Mouse (Mus musculus): ENCODE results near the gene Gm10563. TPM values are rescaled to one million over a fixed set of nuclear protein-coding genes. Genes with fewer than 3 reads are reported as not detected.

Gm10563 gene
- polyA plus RNA-seq, 2 experiments: not detected

DNA sequence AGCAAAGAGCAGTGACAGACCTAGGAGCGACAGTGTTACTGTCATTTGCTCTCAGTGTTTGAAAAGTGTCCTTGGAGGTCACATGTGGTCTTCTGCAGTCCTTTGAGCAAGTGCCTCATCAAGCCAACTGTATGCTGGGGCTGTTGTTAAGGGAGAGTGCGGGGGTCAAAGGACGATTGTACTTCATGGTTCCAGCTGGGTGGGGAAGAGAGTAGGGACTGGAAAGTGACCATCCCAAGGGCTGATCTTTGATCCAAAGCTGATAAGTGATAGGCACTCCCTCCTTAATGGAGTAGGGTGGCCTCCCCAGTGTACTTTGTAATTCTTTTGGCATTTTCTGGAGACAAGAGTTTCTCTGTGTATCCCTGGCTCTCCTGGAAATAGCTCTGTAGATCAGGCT, 33.3 kb downstream of the Gm10563 start:
- H3K4me2 ChIP-seq (ENCODE audit: low read depth): no peak overlapping the region
- ATAC-seq (ENCODE audit: insufficient read depth): no peak
- no peaks in the 10 kb centered on the region for H3K27me3 ChIP-seq (ENCODE audit: control insufficient read depth, insufficient read depth, low read length)
- H3K36me3 ChIP-seq (replicated peaks; ENCODE audit: control insufficient read depth, insufficient read depth, low read depth): peaks cover 41% of the 10 kb centered on the region
- no peaks in the 10 kb centered on the region for H3K4me1 ChIP-seq (replicated peaks; ENCODE audit: control insufficient read depth in 2 of 2, insufficient read depth in 2 of 2, low read length in 1 of 2)
- DNase-seq (ENCODE audit: low read depth in 3 of 3, low spot score in 3 of 3): no peak
- no peak overlapping the region for H3K27ac ChIP-seq
- 75% methylated on average over 3 of the region's 3 CpGs for WGBS (ENCODE audit: insufficient replicate concordance)
- no peak for TF ChIP-seq EP300 (IDR thresholded peaks at IDR 0.05; ENCODE audit: low read depth)
- no peak for TF ChIP-seq CTCF (IDR thresholded peaks at IDR 0.05; ENCODE audit: low read depth)
- no peaks in the 10 kb centered on the region for H3K9me3 ChIP-seq (ENCODE audit: control insufficient read depth, low read length)
- H3K9ac ChIP-seq (replicated peaks): no peak overlapping the region
- no peak overlapping the region for H3K4me3 ChIP-seq (ENCODE audit: insufficient read depth in 1 of 2, low read depth in 2 of 2, low read length in 2 of 2)

GRCm38 (mm10) chr4:155606825-155607224, 38.4 kb downstream of the Gm10563 start:
- Histone ChIP-seq H3K9ac (replicated peaks) (no peak overlapping the region), H3K4me1 (replicated peaks; ENCODE audit: control insufficient read depth in 2 of 2, insufficient read depth in 2 of 2, low read length in 1 of 2) (peaks cover 10 to 12% of the 10 kb centered on the region in 2 experiments), H3K27ac (no peak overlapping the region), H3K4me3 (ENCODE audit: insufficient read depth in 1 of 2, low read depth in 2 of 2, low read length in 2 of 2) (no peak overlapping the region), H3K4me2 (ENCODE audit: low read depth) (no peak overlapping the region), H3K9me3 (ENCODE audit: control insufficient read depth, low read length) (no peaks in the 10 kb centered on the region), H3K36me3 (replicated peaks; ENCODE audit: control insufficient read depth, insufficient read depth, low read depth) (peaks cover 12% of the 10 kb centered on the region), H3K27me3 (ENCODE audit: control insufficient read depth, insufficient read depth, low read length) (no peaks in the 10 kb centered on the region)
- DNase-seq (ENCODE audit: low read depth in 3 of 3, low spot score in 3 of 3) (no peak), ATAC-seq (ENCODE audit: insufficient read depth) (no peak)
- 79% methylated on average over 2 of the region's 2 CpGs for WGBS (ENCODE audit: insufficient replicate concordance)
- no peak for TF ChIP-seq EP300 (IDR thresholded peaks at IDR 0.05; ENCODE audit: low read depth)
- no peak for TF ChIP-seq CTCF (IDR thresholded peaks at IDR 0.05; ENCODE audit: low read depth)

GRCm38 (mm10) chr4:155605132-155605531, 40.1 kb downstream of the Gm10563 start:
- WGBS (ENCODE audit: insufficient replicate concordance): 74% methylated on average over 4 of the region's 4 CpGs
- Histone ChIP-seq H3K9me3 (ENCODE audit: control insufficient read depth, low read length) (no peaks in the 10 kb centered on the region), H3K4me2 (ENCODE audit: low read depth) (no peak overlapping the region), H3K36me3 (replicated peaks; ENCODE audit: control insufficient read depth, insufficient read depth, low read depth) (peaks cover 5% of the 10 kb centered on the region), H3K9ac (replicated peaks) (no peak overlapping the region), H3K27me3 (ENCODE audit: control insufficient read depth, insufficient read depth, low read length) (no peaks in the 10 kb centered on the region), H3K4me3 (ENCODE audit: insufficient read depth in 1 of 2, low read depth in 2 of 2, low read length in 2 of 2) (no peak overlapping the region), H3K4me1 (replicated peaks; ENCODE audit: control insufficient read depth in 2 of 2, insufficient read depth in 2 of 2, low read length in 1 of 2) (peaks cover 14 to 17% of the 10 kb centered on the region in 2 experiments), H3K27ac (no peak overlapping the region)
- DNase-seq (ENCODE audit: low read depth in 3 of 3, low spot score in 3 of 3): no peak
- TF ChIP-seq CTCF (IDR thresholded peaks at IDR 0.05; ENCODE audit: low read depth) (no peak), EP300 (IDR thresholded peaks at IDR 0.05; ENCODE audit: low read depth) (no peak)
- ATAC-seq (ENCODE audit: insufficient read depth): no peak

- Histone ChIP-seq H3K36me3 (replicated peaks; ENCODE audit: control insufficient read depth, insufficient read depth, low read depth) (peaks cover 3% of the 10 kb centered on the region; the same call in 1 of the 2 replicates), H3K9me3 (ENCODE audit: control insufficient read depth, low read length) (no peaks in the 10 kb centered on the region), H3K4me2 (ENCODE audit: low read depth) (no peak overlapping the region), H3K9ac (replicated peaks) (no peak overlapping the region), H3K27ac (no peak overlapping the region), H3K4me3 (ENCODE audit: insufficient read depth in 1 of 2, low read depth in 2 of 2, low read length in 2 of 2) (no peak overlapping the region), H3K27me3 (ENCODE audit: control insufficient read depth, insufficient read depth, low read length) (no peaks in the 10 kb centered on the region), H3K4me1 (replicated peaks; ENCODE audit: control insufficient read depth in 2 of 2, insufficient read depth in 2 of 2, low read length in 1 of 2) (peaks cover 17 to 24% of the 10 kb centered on the region in 2 experiments)
- ATAC-seq (ENCODE audit: insufficient read depth) (no peak), DNase-seq (ENCODE audit: low read depth in 3 of 3, low spot score in 3 of 3) (no peak)
- WGBS (ENCODE audit: insufficient replicate concordance): 74% methylated on average over 6 of the region's 6 CpGs
- TF ChIP-seq EP300 (IDR thresholded peaks at IDR 0.05; ENCODE audit: low read depth) (no peak), CTCF (IDR thresholded peaks at IDR 0.05; ENCODE audit: low read depth) (no peak)
These were observed 41.4 kb downstream of the Gm10563 start for GRCm38 (mm10) chr4:155603801-155604200.

- no peaks in the 10 kb centered on the region for H3K9me3 ChIP-seq (ENCODE audit: control insufficient read depth, low read length)
- no peak for ATAC-seq (ENCODE audit: insufficient read depth)
- peak overlapping the region; percentile 72 to 84 for H3K4me3 ChIP-seq (ENCODE audit: insufficient read depth in 1 of 2, low read depth in 2 of 2, low read length in 2 of 2)
- H3K27me3 ChIP-seq (ENCODE audit: control insufficient read depth, insufficient read depth, low read length): no peaks in the 10 kb centered on the region
- H3K4me2 ChIP-seq (ENCODE audit: low read depth): peak overlapping the region; percentile 84
- peaks cover 19 to 29% of the 10 kb centered on the region in 2 experiments for H3K4me1 ChIP-seq (replicated peaks; ENCODE audit: control insufficient read depth in 2 of 2, insufficient read depth in 2 of 2, low read length in 1 of 2)
- H3K36me3 ChIP-seq (replicated peaks; ENCODE audit: control insufficient read depth, insufficient read depth, low read depth): peaks cover 3% of the 10 kb centered on the region; the same call in 1 of the 2 replicates
- DNase-seq (ENCODE audit: low read depth in 3 of 3, low spot score in 3 of 3): peak in 2 of 3 experiments; percentile 47 to 55
- peak overlapping the region; percentile 70 for H3K9ac ChIP-seq (replicated peaks)
- H3K27ac ChIP-seq: peak overlapping the region; percentile 30
- WGBS (ENCODE audit: insufficient replicate concordance): 4% methylated on average over 1 of the region's 1 CpGs
- TF ChIP-seq EP300 (IDR thresholded peaks at IDR 0.05; ENCODE audit: low read depth) (peak; percentile 84), CTCF (IDR thresholded peaks at IDR 0.05; ENCODE audit: low read depth) (no peak)
These were observed 42.5 kb downstream of the Gm10563 start for GRCm38 (mm10) chr4:155602753-155603152.

Measured in liver, embryonic 14.5 days (tissue).